Mouse (Mus musculus) kidney, embryonic 15.5 days (tissue): ENCODE results near the gene Adgrl4. TPM values are rescaled to one million over a fixed set of nuclear protein-coding genes. Genes with fewer than 3 reads are reported as not detected.

ENCODE experiments used
- ATAC-seq: fragments of 200-750 bp; cut with Nextera tagmentation; replicated peaks from 2 replicates; pipeline ENCODE4 v1.8.0; 2017; ENCODE audit warnings: moderate TSS enrichment; ENCODE audit not compliant: low FRiP score
- H3K27ac ChIP-seq: fragments of 300-500 bp; sonication (generic); 2 replicates; pipeline ENCODE4 v1.5.1; 2015; ENCODE audit warnings: mild to moderate bottlenecking, inconsistent platforms
- H3K27me3 ChIP-seq: fragments of 300-500 bp; sonication (generic); 2 replicates; pipeline ENCODE4 v1.6.1; 2015; ENCODE audit warnings: inconsistent platforms
- H3K36me3 ChIP-seq: fragments of 300-500 bp; sonication (generic); 2 replicates; pipeline ENCODE4 v1.6.1; 2015; ENCODE audit warnings: inconsistent platforms
- H3K4me1 ChIP-seq: fragments of 300-500 bp; sonication (generic); 2 replicates; pipeline ENCODE4 v1.6.1; 2015; ENCODE audit warnings: inconsistent platforms
- H3K4me2 ChIP-seq: fragments of 300-500 bp; sonication (generic); 2 replicates; pipeline ENCODE4 v1.6.1; 2015; ENCODE audit warnings: moderate library complexity, mild to moderate bottlenecking, inconsistent platforms
- H3K4me3 ChIP-seq: fragments of 300-500 bp; sonication (generic); replicated peaks from 2 replicates; pipeline ENCODE4 v1.5.1; 2015; ENCODE audit warnings: mild to moderate bottlenecking, inconsistent platforms
- H3K9ac ChIP-seq: fragments of 300-500 bp; sonication (generic); 2 replicates; pipeline ENCODE4 v1.6.1; 2015; ENCODE audit warnings: mild to moderate bottlenecking, inconsistent platforms
- H3K9me3 ChIP-seq: fragments of 300-500 bp; sonication (generic); replicated peaks from 2 replicates; pipeline ENCODE4 v1.6.1; 2016; ENCODE audit warnings: inconsistent platforms
- WGBS: fragments of 180-500 bp; shearing (Covaris S2); methylation state at CpG from one replicate; pipeline ENCODE4 v1.1.7; 2015; ENCODE audit warnings: mixed read lengths; 5-methylcytosine and 5-hydroxymethylcytosine counted together
- polyA plus RNA-seq: library from polyadenylated mRNA; unstranded; fragments of >200 nt; fragmentation: Nextera tagmentation; extraction: Ambion mirVana; gene quantifications from 2 replicates; pipeline ENCODE4 v1.2.1, GENCODE M21; 2015

Adgrl4 gene
- polyA plus RNA-seq = 23.4 and 26.8 TPM in 2 replicates

GRCm38 (mm10) chr3:151437693-151438092, at the start of gene Adgrl4:
Gene Adgrl4 (plus strand): TSS chr3:151437887.
- WGBS = 1% methylated on average over 17 of the region's 17 CpGs
- Histone ChIP-seq H3K9me3 (no peaks in the 10 kb centered on the region), H3K27ac (peak within 1 kb of the TSS; percentile 58), H3K36me3 (no peaks in the 10 kb centered on the region), H3K4me1 (peaks cover 8% of the 10 kb centered on the region), H3K9ac (0 out of 2 replicates have a peak within 1 kb of the TSS, but pooled peaks have one; percentile 21), H3K4me2 (peak within 1 kb of the TSS; percentile 68), H3K27me3 (no peaks in the 10 kb centered on the region), H3K4me3 (peak within 1 kb of the TSS; percentile 42)
- ATAC-seq = peak; percentile 93

- no peak for ATAC-seq
- Histone ChIP-seq H3K9ac (no peak overlapping the region), H3K36me3 (no peaks in the 10 kb centered on the region), H3K27me3 (no peaks in the 10 kb centered on the region), H3K4me2 (no peak overlapping the region), H3K27ac (no peak overlapping the region), H3K4me3 (no peak overlapping the region), H3K9me3 (no peaks in the 10 kb centered on the region), H3K4me1 (no peaks in the 10 kb centered on the region)
Observed at GRCm38 (mm10) chr3:151390912-151391311, 46.8 kb upstream of the Adgrl4 start.

GRCm38 (mm10) chr3:151392891-151393290, 44.8 kb upstream of the Adgrl4 start:
- ATAC-seq = no peak
- no peak overlapping the region for H3K9ac ChIP-seq
- H3K9me3 ChIP-seq = no peaks in the 10 kb centered on the region
- H3K4me3 ChIP-seq = no peak overlapping the region
- WGBS = 88% methylated on average over 4 of the region's 4 CpGs
- no peak overlapping the region for H3K27ac ChIP-seq
- H3K4me1 ChIP-seq = no peaks in the 10 kb centered on the region
- H3K4me2 ChIP-seq = no peak overlapping the region
- H3K27me3 ChIP-seq = no peaks in the 10 kb centered on the region
- no peaks in the 10 kb centered on the region for H3K36me3 ChIP-seq

- Histone ChIP-seq H3K27me3 (no peaks in the 10 kb centered on the region), H3K36me3 (no peaks in the 10 kb centered on the region), H3K9me3 (no peaks in the 10 kb centered on the region), H3K9ac (no peak overlapping the region), H3K4me1 (no peaks in the 10 kb centered on the region), H3K4me3 (no peak overlapping the region), H3K27ac (no peak overlapping the region), H3K4me2 (no peak overlapping the region)
- WGBS = 87% methylated on average over 1 of the region's 1 CpGs
- no peak for ATAC-seq
Observed at GRCm38 (mm10) chr3:151393330-151393729, 44.4 kb upstream of the Adgrl4 start.

- no peak overlapping the region for H3K4me2 ChIP-seq
- no peak for ATAC-seq
- H3K9me3 ChIP-seq = no peaks in the 10 kb centered on the region
- WGBS = 83% methylated on average over 1 of the region's 1 CpGs
- no peaks in the 10 kb centered on the region for H3K4me1 ChIP-seq
- H3K9ac ChIP-seq = no peak overlapping the region
- H3K27ac ChIP-seq = no peak overlapping the region
- no peaks in the 10 kb centered on the region for H3K27me3 ChIP-seq
- no peaks in the 10 kb centered on the region for H3K36me3 ChIP-seq
- no peak overlapping the region for H3K4me3 ChIP-seq
Observed at GRCm38 (mm10) chr3:151399270-151399669, 38.4 kb upstream of the Adgrl4 start.

- no peak for ATAC-seq
- no peak overlapping the region for H3K9ac ChIP-seq
- WGBS = 82% methylated on average over 2 of the region's 2 CpGs
Observed at GRCm38 (mm10) chr3:151411031-151411430, 26.7 kb upstream of the Adgrl4 start.

GRCm38 (mm10) chr3:151411488-151411887, 26.2 kb upstream of the Adgrl4 start:
- Histone ChIP-seq H3K9ac (no peak overlapping the region), H3K9me3 (no peaks in the 10 kb centered on the region)

More at GRCm38 (mm10) chr3:151411031-151411430, 26.7 kb upstream of the Adgrl4 start:
- no peak overlapping the region for H3K4me2 ChIP-seq
- no peaks in the 10 kb centered on the region for H3K4me1 ChIP-seq
- no peaks in the 10 kb centered on the region for H3K27me3 ChIP-seq
- no peak overlapping the region for H3K4me3 ChIP-seq
- no peaks in the 10 kb centered on the region for H3K9me3 ChIP-seq
- no peaks in the 10 kb centered on the region for H3K36me3 ChIP-seq
- H3K27ac ChIP-seq = no peak overlapping the region

GRCm38 (mm10) chr3:151416931-151417330, 20.8 kb upstream of the Adgrl4 start:
- ATAC-seq = no peak
- H3K36me3 ChIP-seq = no peaks in the 10 kb centered on the region
- H3K9me3 ChIP-seq = no peaks in the 10 kb centered on the region
- no peak overlapping the region for H3K4me3 ChIP-seq
- H3K9ac ChIP-seq = no peak overlapping the region
- no peak overlapping the region for H3K4me2 ChIP-seq
- H3K4me1 ChIP-seq = 0 out of 2 replicates have a peak, but pooled peaks cover 3% of the 10 kb centered on the region
- H3K27ac ChIP-seq = no peak overlapping the region
- no peaks in the 10 kb centered on the region for H3K27me3 ChIP-seq

More at GRCm38 (mm10) chr3:151411488-151411887, 26.2 kb upstream of the Adgrl4 start:
- Histone ChIP-seq H3K4me2 (no peak overlapping the region), H3K27ac (no peak overlapping the region), H3K4me1 (no peaks in the 10 kb centered on the region), H3K36me3 (no peaks in the 10 kb centered on the region), H3K27me3 (no peaks in the 10 kb centered on the region), H3K4me3 (no peak overlapping the region)
- ATAC-seq = no peak
- 91% methylated on average over 4 of the region's 4 CpGs for WGBS

GRCm38 (mm10) chr3:151417688-151418572, 19.8 kb upstream of the Adgrl4 start:
- H3K9me3 ChIP-seq = no peaks in the 10 kb centered on the region
- H3K27me3 ChIP-seq = no peaks in the 10 kb centered on the region
- 0 out of 2 replicates have a peak, but pooled peaks cover 3% of the 10 kb centered on the region for H3K4me1 ChIP-seq
- no peak overlapping the region for H3K4me2 ChIP-seq
- 61% methylated on average over 12 of the region's 12 CpGs for WGBS
- no peaks in the 10 kb centered on the region for H3K36me3 ChIP-seq
- ATAC-seq = no peak
- no peak overlapping the region for H3K9ac ChIP-seq
- no peak overlapping the region for H3K4me3 ChIP-seq
- H3K27ac ChIP-seq = no peak overlapping the region

- H3K4me1 ChIP-seq = no peaks in the 10 kb centered on the region
- H3K9ac ChIP-seq = no peak overlapping the region
- ATAC-seq = no peak
- 78% methylated on average over 9 of the region's 9 CpGs for WGBS
- H3K4me2 ChIP-seq = no peak overlapping the region
- no peak overlapping the region for H3K4me3 ChIP-seq
- peak overlapping the region; percentile 32; the same call in 1 of the 2 replicates for H3K27ac ChIP-seq
- H3K9me3 ChIP-seq = no peaks in the 10 kb centered on the region
- H3K27me3 ChIP-seq = no peaks in the 10 kb centered on the region
- no peaks in the 10 kb centered on the region for H3K36me3 ChIP-seq
Observed at GRCm38 (mm10) chr3:151424326-151425207, 13.1 kb upstream of the Adgrl4 start.

GRCm38 (mm10) chr3:151430106-151430505, 7.6 kb upstream of the Adgrl4 start:
- Histone ChIP-seq H3K27me3 (no peaks in the 10 kb centered on the region), H3K27ac (no peak overlapping the region), H3K9ac (no peak overlapping the region), H3K4me2 (no peak overlapping the region), H3K9me3 (no peaks in the 10 kb centered on the region), H3K4me3 (no peak overlapping the region), H3K36me3 (no peaks in the 10 kb centered on the region), H3K4me1 (no peaks in the 10 kb centered on the region)
- ATAC-seq = no peak
- WGBS = 91% methylated on average over 3 of the region's 3 CpGs

- Histone ChIP-seq H3K9ac (no peak overlapping the region), H3K4me3 (no peak overlapping the region), H3K27ac (no peak overlapping the region), H3K9me3 (no peaks in the 10 kb centered on the region), H3K36me3 (no peaks in the 10 kb centered on the region), H3K4me2 (no peak overlapping the region), H3K4me1 (no peaks in the 10 kb centered on the region), H3K27me3 (no peaks in the 10 kb centered on the region)
- ATAC-seq = no peak
- WGBS = 82% methylated on average over 2 of the region's 2 CpGs
Observed at GRCm38 (mm10) chr3:151431507-151431906, 6.2 kb upstream of the Adgrl4 start.
